Mouse (Mus musculus): ENCODE results near the gene Fxyd3. TPM values are rescaled to one million over a fixed set of nuclear protein-coding genes. Genes with fewer than 3 reads are reported as not detected.

Fxyd3 gene
- polyA plus RNA-seq, 1 experiment from 2014 or later = not detected

GRCm38 (mm10) chr7:31056448-31056847 is 20.1 kb downstream of the Fxyd3 start:
- DNase-seq (ENCODE audit: low read depth, low spot score) = no peak
- in situ Hi-C loops (cut with MboI; ENCODE audit: low pct_unique_long_range_greater_than_20kb) = no loop called here
- H3K27me3 ChIP-seq = peaks cover 13% of the 10 kb centered on the region
- ChIA-PET CTCF (interaction anchor here (0.6 to 2.0 kb wide), 2 partner anchors 42 to 297 kb away, joined by 3 to 7 read pairs; no protein-coding TSS in a partner anchor), POLR2A (no interaction called here)
- ATAC-seq = no peak
- TF ChIP-seq CTCF (IDR thresholded peaks at IDR 0.05) = no peak

GRCm38 (mm10) chr7:31055883-31056282 is 20.6 kb downstream of the Fxyd3 start:
- peaks cover 15% of the 10 kb centered on the region for H3K27me3 ChIP-seq
- DNase-seq (ENCODE audit: low read depth, low spot score) (no peak), ATAC-seq (no peak)
- no peak for TF ChIP-seq CTCF (IDR thresholded peaks at IDR 0.05)
- ChIA-PET POLR2A (no interaction called here), CTCF (interaction anchor here (0.6 kb wide), 1 partner anchor 296 kb away, joined by 3 read pairs; no protein-coding TSS in a partner anchor)
- in situ Hi-C loops (cut with MboI; ENCODE audit: low pct_unique_long_range_greater_than_20kb) = no loop called here

- ATAC-seq (no peak), DNase-seq (ENCODE audit: low read depth, low spot score) (no peak)
- TF ChIP-seq CTCF (IDR thresholded peaks at IDR 0.05) = no peak
- peaks cover 19% of the 10 kb centered on the region for H3K27me3 ChIP-seq
- in situ Hi-C loops (cut with MboI; ENCODE audit: low pct_unique_long_range_greater_than_20kb) = no loop called here
- CTCF ChIA-PET = no interaction called here
- POLR2A ChIA-PET = no interaction called here
Measured at GRCm38 (mm10) chr7:31055354-31055824, 21.1 kb downstream of the Fxyd3 start.

DNA sequence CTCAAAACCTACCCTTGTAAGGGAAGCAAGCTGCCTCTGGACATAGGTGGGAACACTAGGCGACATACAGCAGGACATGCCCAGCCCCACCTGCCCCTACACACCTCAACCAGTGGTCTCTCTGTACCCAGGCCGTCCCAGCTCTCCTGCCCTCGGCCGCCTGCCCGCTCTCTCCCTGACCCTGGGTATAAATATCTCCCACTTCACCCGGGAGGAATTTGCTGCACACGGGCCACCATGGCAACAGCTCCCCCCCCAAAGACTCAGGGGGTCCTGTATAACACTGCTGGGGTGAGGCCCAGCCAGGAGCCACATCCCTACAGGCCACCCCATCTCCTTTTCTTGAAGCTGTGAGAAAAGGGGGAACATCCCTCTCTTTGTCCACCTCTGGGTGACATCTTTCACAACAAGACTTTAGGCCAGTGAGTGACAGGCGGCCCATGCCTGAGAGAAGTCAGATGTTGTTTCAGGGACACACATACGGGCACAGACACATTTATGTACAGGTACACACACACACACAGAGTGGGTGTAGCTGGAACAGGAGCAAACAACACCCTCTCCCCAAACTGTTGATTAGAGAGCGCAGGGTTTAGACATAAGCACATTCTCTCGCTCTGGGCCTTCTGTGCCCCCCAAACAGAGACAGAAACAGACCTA is 21.7 kb downstream of the Fxyd3 start:
- CTCF ChIA-PET = no interaction called here
- H3K27me3 ChIP-seq = peaks cover 23% of the 10 kb centered on the region
- ATAC-seq (no peak), DNase-seq (ENCODE audit: low read depth, low spot score) (no peak)
- POLR2A ChIA-PET = no interaction called here
- TF ChIP-seq CTCF (IDR thresholded peaks at IDR 0.05) = no peak
- in situ Hi-C loops (cut with MboI; ENCODE audit: low pct_unique_long_range_greater_than_20kb) = no loop called here

GRCm38 (mm10) chr7:31053882-31054447 is 22.5 kb downstream of the Fxyd3 start:
- TF ChIP-seq CTCF (IDR thresholded peaks at IDR 0.05) = no peak
- H3K27me3 ChIP-seq = peaks cover 31% of the 10 kb centered on the region
- POLR2A ChIA-PET = no interaction called here
- CTCF ChIA-PET = no interaction called here
- DNase-seq (ENCODE audit: low read depth, low spot score) = no peak
- in situ Hi-C loops (cut with MboI; ENCODE audit: low pct_unique_long_range_greater_than_20kb) = no loop called here
- no peak for ATAC-seq

GRCm38 (mm10) chr7:31052636-31053434 is 23.7 kb downstream of the Fxyd3 start:
- ChIA-PET POLR2A (no interaction called here), CTCF (no interaction called here)
- peaks cover 35% of the 10 kb centered on the region for H3K27me3 ChIP-seq
- in situ Hi-C loops (cut with MboI; ENCODE audit: low pct_unique_long_range_greater_than_20kb) = no loop called here
- no peak for TF ChIP-seq CTCF (IDR thresholded peaks at IDR 0.05)
- DNase-seq (ENCODE audit: low read depth, low spot score) (no peak), ATAC-seq (no peak)

DNA sequence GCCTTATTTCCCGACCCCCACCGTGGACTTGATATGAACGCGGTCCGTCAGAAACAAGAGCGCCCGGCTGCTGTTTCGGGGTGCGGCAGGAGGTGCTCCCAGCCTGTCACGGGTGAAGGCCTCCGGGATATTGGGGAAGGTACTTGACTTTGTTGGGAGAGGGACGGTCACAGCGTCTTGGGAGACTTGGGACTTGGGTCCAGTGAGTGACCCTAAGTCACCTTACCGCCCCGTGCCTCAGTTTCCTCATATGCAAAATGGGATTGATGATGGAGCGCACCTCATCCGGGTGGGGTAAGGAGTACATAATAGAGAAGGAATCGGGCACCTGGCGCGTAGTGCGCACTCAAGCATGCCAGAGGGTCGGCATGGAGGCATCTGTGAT is 24.3 kb downstream of the Fxyd3 start:
- no peak for DNase-seq (ENCODE audit: low read depth, low spot score)
- H3K27me3 ChIP-seq = peaks cover 35% of the 10 kb centered on the region
- POLR2A ChIA-PET = no interaction called here
- ATAC-seq = no peak
- in situ Hi-C loops (cut with MboI; ENCODE audit: low pct_unique_long_range_greater_than_20kb) = no loop called here
- TF ChIP-seq CTCF (IDR thresholded peaks at IDR 0.05) = no peak
- CTCF ChIA-PET = no interaction called here

GRCm38 (mm10) chr7:31051321-31052021 is 25.0 kb downstream of the Fxyd3 start, which contains the start of gene Fxyd7:
Fxyd7 (minus strand) TSS chr7:31051467.
- ATAC-seq (no peak), DNase-seq (ENCODE audit: low read depth, low spot score) (no peak)
- no peak for TF ChIP-seq CTCF (IDR thresholded peaks at IDR 0.05)
- peaks cover 35% of the 10 kb centered on the region for H3K27me3 ChIP-seq
- in situ Hi-C loops (cut with MboI; ENCODE audit: low pct_unique_long_range_greater_than_20kb) = no loop called here
- ChIA-PET CTCF (no interaction called here), POLR2A (no interaction called here)

GRCm38 (mm10) chr7:31050921-31051320 is 25.6 kb downstream of the Fxyd3 start:
- in situ Hi-C loops (cut with MboI; ENCODE audit: low pct_unique_long_range_greater_than_20kb) = no loop called here
- no peak for ATAC-seq
- DNase-seq (ENCODE audit: low read depth, low spot score) = no peak

DNA sequence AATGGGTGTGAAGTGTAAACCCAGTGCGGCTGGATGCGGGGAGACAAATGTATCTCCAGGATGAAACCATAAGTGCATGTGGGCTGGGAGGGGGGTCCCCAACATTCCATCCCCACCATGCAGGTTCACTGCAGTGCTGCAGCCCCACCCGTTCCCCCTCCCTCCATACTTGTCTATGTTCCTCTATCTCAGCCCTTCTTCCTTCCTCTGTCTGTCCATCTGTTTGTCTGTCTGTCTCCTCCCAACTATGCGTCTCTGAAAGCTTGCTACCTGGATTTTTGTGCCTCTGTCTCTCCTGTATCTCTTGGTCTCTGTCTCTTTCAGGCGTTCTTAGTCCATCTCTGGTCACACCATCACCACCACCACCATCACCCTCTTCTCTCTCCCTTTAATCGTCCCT is 26.0 kb downstream of the Fxyd3 start:
- ATAC-seq = no peak
- POLR2A ChIA-PET = interaction anchor here (1.3 kb wide), 1 partner anchor 9 kb away, joined by 4 read pairs; the partner anchor contains the start of gene Fxyd5

More at GRCm38 (mm10) chr7:31050921-31051320, 25.6 kb downstream of the Fxyd3 start:
- ChIA-PET POLR2A (no interaction called here), CTCF (no interaction called here)
- TF ChIP-seq CTCF (IDR thresholded peaks at IDR 0.05) = no peak
- peaks cover 35% of the 10 kb centered on the region for H3K27me3 ChIP-seq

More for the DNA sequence above, 26.0 kb downstream of the Fxyd3 start:
- in situ Hi-C loops (cut with MboI; ENCODE audit: low pct_unique_long_range_greater_than_20kb) = no loop called here
- H3K27me3 ChIP-seq = peaks cover 35% of the 10 kb centered on the region
- no peak for TF ChIP-seq CTCF (IDR thresholded peaks at IDR 0.05)
- CTCF ChIA-PET = no interaction called here
- no peak for DNase-seq (ENCODE audit: low read depth, low spot score)

Data from Patski (cell line).